Mouse (Mus musculus) right cerebral cortex, postnatal 4 days (tissue): ENCODE data around the gene Myo18a.
A peak's percentile ranks its signal among the peaks of the same experiment; 100 is the strongest.

Source experiments
- DNase-seq: peaks from one replicate; pipeline ENCODE4 v3.0.0-alpha.2; 2022

Myo18a gene

GRCm38 (mm10) chr11:77771879-77772713 is 9.1 kb downstream of the Myo18a start:
- DNase-seq, result no peak

GRCm38 (mm10) chr11:77775701-77776400 is 12.8 kb downstream of the Myo18a start:
- no peak for DNase-seq

GRCm38 (mm10) chr11:77777436-77777835 is 14.4 kb downstream of the Myo18a start:
- no peak for DNase-seq

GRCm38 (mm10) chr11:77777937-77778336 is 14.9 kb downstream of the Myo18a start:
- no peak for DNase-seq

- DNase-seq, result no peak
These were observed 16.2 kb downstream of the Myo18a start for GRCm38 (mm10) chr11:77779240-77779639.

- DNase-seq, result no peak
These were observed 18.0 kb downstream of the Myo18a start for GRCm38 (mm10) chr11:77781088-77781487.

GRCm38 (mm10) chr11:77782104-77782815 is 19.2 kb downstream of the Myo18a start:
- no peak for DNase-seq

- no peak for DNase-seq
These were observed 20.2 kb downstream of the Myo18a start for GRCm38 (mm10) chr11:77783211-77783746.

- no peak for DNase-seq
These were observed 21.0 kb downstream of the Myo18a start for GRCm38 (mm10) chr11:77783747-77784646.

- DNase-seq, result no peak
These were observed 21.8 kb downstream of the Myo18a start for GRCm38 (mm10) chr11:77784894-77785293.

GRCm38 (mm10) chr11:77785396-77785767 is 22.3 kb downstream of the Myo18a start:
- DNase-seq, result no peak

GRCm38 (mm10) chr11:77785768-77786561 is 22.9 kb downstream of the Myo18a start:
- DNase-seq, result no peak

- DNase-seq, result no peak
These were observed 24.7 kb downstream of the Myo18a start, which contains the start of gene Gm10277 for GRCm38 (mm10) chr11:77787707-77788106. TSS of gene Gm10277 (minus strand) at chr11:77787747.

GRCm38 (mm10) chr11:77789512-77789911 is 26.5 kb downstream of the Myo18a start:
- no peak for DNase-seq

GRCm38 (mm10) chr11:77790286-77790685 is 27.2 kb downstream of the Myo18a start:
- DNase-seq, result no peak

- no peak for DNase-seq
These were observed 28.2 kb downstream of the Myo18a start for GRCm38 (mm10) chr11:77791241-77791727.

GRCm38 (mm10) chr11:77791752-77792565 is 28.9 kb downstream of the Myo18a start:
- DNase-seq, result peak; percentile 52

- no peak for DNase-seq
These were observed 29.5 kb downstream of the Myo18a start for GRCm38 (mm10) chr11:77792566-77792909.

GRCm38 (mm10) chr11:77793238-77793930 is 30.3 kb downstream of the Myo18a start:
- DNase-seq, result peak; percentile 94

GRCm38 (mm10) chr11:77795216-77795615 is 32.2 kb downstream of the Myo18a start:
- DNase-seq, result no peak
